Mouse (Mus musculus): ENCODE measurements at regions not wholly inside any gene's neighbourhood (a gene's known extent, or its start where the extent isn't known, plus 50 kb on each side); places are given as distances from the start of the nearest gene placed in this dataset.

GRCm38 (mm10) chr12:73479932-73480609 lies 66.1 kb downstream of the Tmem30b start:
- H3K4me1 ChIP-seq (ENCODE audit: control insufficient read depth in 1 of 2, insufficient read depth in 2 of 2, low read length in 2 of 2), result no peaks in the 10 kb centered on the region
- H3K27ac ChIP-seq (ENCODE audit: control insufficient read depth, low read depth, low read length), result no peak overlapping the region
- no peaks in the 10 kb centered on the region for H3K27me3 ChIP-seq (ENCODE audit: control insufficient read depth in 1 of 2, insufficient read depth in 2 of 2, low read length in 2 of 2)
- DNase-seq (ENCODE audit: low read depth, low spot score), result no peak
- H3K9ac ChIP-seq (ENCODE audit: control insufficient read depth, low read depth, low read length, poor library complexity, severe bottlenecking), result no peak overlapping the region
- H3K9me3 ChIP-seq (replicated peaks; ENCODE audit: insufficient read depth, low read length), result no peaks in the 10 kb centered on the region
- no peak for TF ChIP-seq GABPA (IDR thresholded peaks at IDR 0.05; ENCODE audit: low read depth, low read length)
- no peak for TF ChIP-seq UBTF (IDR thresholded peaks at IDR 0.05; ENCODE audit: borderline replicate concordance, insufficient read depth, low read depth, low read length)
- TF ChIP-seq MAFK (IDR thresholded peaks at IDR 0.05; ENCODE audit: borderline replicate concordance, low read depth, low read length), result no peak
- no peak for TF ChIP-seq TBP (IDR thresholded peaks at IDR 0.05; ENCODE audit: low read depth, low read length)
- TF ChIP-seq ZKSCAN1 (IDR thresholded peaks at IDR 0.05; ENCODE audit: low read depth, low read length), result no peak
- TF ChIP-seq SMC3 (IDR thresholded peaks at IDR 0.05; ENCODE audit: low read depth, low read length), result no peak
- TF ChIP-seq TAL1 (IDR thresholded peaks at IDR 0.05; ENCODE audit: low read length), result no peak
- no peak for TF ChIP-seq MAX (IDR thresholded peaks at IDR 0.05; ENCODE audit: low read length)
- TF ChIP-seq MYC (IDR thresholded peaks at IDR 0.05; ENCODE audit: low read depth, low read length), result no peak
- TF ChIP-seq ELF1 (IDR thresholded peaks at IDR 0.05; ENCODE audit: low read depth, low read length), result no peak
- TF ChIP-seq RAD21 (IDR thresholded peaks at IDR 0.05; ENCODE audit: low read depth, low read length), result no peak
- TF ChIP-seq CHD1 (IDR thresholded peaks at IDR 0.05; ENCODE audit: low read depth, low read length), result no peak
- no peak for TF ChIP-seq MXI1 (IDR thresholded peaks at IDR 0.05; ENCODE audit: low read depth, low read length)
- TF ChIP-seq KAT2A (conservative IDR thresholded peaks at IDR 0.05; ENCODE audit: low read depth, low read length), result no peak
- no peak for TF ChIP-seq SIN3A (IDR thresholded peaks at IDR 0.05; ENCODE audit: low read length)
- no peak for TF ChIP-seq ZMIZ1 (IDR thresholded peaks at IDR 0.05; ENCODE audit: low read depth, low read length)
- no peaks in the 10 kb centered on the region for H3K36me3 ChIP-seq (ENCODE audit: control insufficient read depth in 1 of 2, insufficient read depth in 2 of 2, low read length in 2 of 2)
- no peak overlapping the region for H3K4me3 ChIP-seq (ENCODE audit: control insufficient read depth in 1 of 2, insufficient read depth in 1 of 2, low read depth in 2 of 2, low read length in 2 of 2)
- H3K79me2 ChIP-seq (ENCODE audit: control insufficient read depth, insufficient read depth, low read length, poor library complexity), result no peaks in the 10 kb centered on the region

DNA sequence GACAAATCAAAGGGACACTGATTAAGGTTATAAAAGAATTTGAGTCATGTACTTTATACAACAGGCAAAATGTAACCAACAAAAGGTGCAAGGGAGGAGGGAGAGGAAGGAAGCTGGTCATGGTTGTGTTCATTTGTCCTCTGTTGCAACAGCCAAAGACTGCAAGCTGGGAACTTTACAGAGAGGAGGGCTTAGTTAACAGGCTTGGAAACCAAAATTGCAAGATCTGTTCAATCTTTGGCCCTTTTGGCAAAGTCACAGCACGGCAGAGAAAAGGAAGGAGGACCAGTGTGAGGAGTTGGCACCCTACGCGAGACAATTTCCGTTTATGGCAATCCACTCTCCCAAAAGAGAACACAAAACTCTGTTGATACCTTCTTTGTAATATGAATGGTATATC lies 67.6 kb downstream of the Tmem30b start:
- H3K27ac ChIP-seq (ENCODE audit: control insufficient read depth, low read depth, low read length), result no peak overlapping the region
- H3K79me2 ChIP-seq (ENCODE audit: control insufficient read depth, insufficient read depth, low read length, poor library complexity), result no peaks in the 10 kb centered on the region
- H3K27me3 ChIP-seq (ENCODE audit: control insufficient read depth in 1 of 2, insufficient read depth in 2 of 2, low read length in 2 of 2), result no peaks in the 10 kb centered on the region
- H3K4me1 ChIP-seq (ENCODE audit: control insufficient read depth in 1 of 2, insufficient read depth in 2 of 2, low read length in 2 of 2), result no peaks in the 10 kb centered on the region
- no peak overlapping the region for H3K4me3 ChIP-seq (ENCODE audit: control insufficient read depth in 1 of 2, insufficient read depth in 1 of 2, low read depth in 2 of 2, low read length in 2 of 2)
- H3K36me3 ChIP-seq (ENCODE audit: control insufficient read depth in 1 of 2, insufficient read depth in 2 of 2, low read length in 2 of 2), result no peaks in the 10 kb centered on the region
- no peak for TF ChIP-seq POLR2AphosphoS5 (IDR thresholded peaks at IDR 0.05; ENCODE audit: borderline replicate concordance, low read depth, low read length)
- TF ChIP-seq RCOR1 (IDR thresholded peaks at IDR 0.05; ENCODE audit: low read depth, low read length), result no peak
- no peak for TF ChIP-seq EP300 (IDR thresholded peaks at IDR 0.05; ENCODE audit: low read depth in 1 of 2, low read length in 2 of 2)
- H3K9ac ChIP-seq (ENCODE audit: control insufficient read depth, low read depth, low read length, poor library complexity, severe bottlenecking), result no peak overlapping the region
- no peaks in the 10 kb centered on the region for H3K9me3 ChIP-seq (replicated peaks; ENCODE audit: insufficient read depth, low read length)
- no peak for DNase-seq (ENCODE audit: low read depth, low spot score)

Measured in MEL (cell line).